Mouse (Mus musculus) lung, postnatal 14 days (tissue): ENCODE measurements around the gene Lancl1.

Experiments
- DNase-seq: peaks from one replicate; pipeline ENCODE4 v3.0.0; 2021

Lancl1 gene

DNA sequence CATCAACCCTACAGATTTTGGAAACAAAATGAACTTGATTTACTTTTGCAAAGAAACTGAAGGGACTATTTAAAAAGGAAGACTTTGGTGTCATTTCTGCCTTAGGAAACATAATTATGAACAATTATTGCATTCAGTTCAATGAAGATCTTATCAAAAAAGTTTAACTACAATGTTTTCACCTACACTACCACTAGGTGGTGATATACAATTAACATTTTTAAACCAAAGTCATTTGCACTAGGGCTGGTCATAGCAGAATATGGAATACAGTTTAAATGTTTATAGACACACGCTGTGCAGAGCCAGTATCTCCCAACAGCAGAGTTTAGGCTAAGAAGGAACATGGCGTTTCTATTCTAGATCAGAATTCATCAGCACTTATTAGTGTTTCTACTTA lies 24.5 kb downstream of the Lancl1 start:
- DNase-seq, result no peak

DNA sequence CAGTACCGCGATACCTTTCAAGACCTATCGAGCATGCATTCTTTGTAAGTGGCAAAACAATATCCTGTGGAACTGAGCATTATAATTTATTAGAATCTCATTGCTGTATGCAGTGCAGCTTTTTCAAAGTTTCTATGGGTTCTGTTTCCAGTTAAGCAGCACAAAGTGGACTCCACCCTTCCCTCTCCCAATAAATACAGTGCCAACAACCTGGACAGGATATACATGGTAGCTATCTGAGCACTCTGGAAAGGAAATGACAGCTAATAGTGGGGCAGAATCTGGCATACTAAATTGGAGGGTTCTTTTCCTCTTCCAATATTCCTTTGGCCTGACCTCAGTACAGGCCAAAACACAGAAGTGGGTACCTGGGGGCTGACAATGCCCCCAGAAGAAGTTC lies 28.2 kb downstream of the Lancl1 start:
- DNase-seq, result no peak

DNA sequence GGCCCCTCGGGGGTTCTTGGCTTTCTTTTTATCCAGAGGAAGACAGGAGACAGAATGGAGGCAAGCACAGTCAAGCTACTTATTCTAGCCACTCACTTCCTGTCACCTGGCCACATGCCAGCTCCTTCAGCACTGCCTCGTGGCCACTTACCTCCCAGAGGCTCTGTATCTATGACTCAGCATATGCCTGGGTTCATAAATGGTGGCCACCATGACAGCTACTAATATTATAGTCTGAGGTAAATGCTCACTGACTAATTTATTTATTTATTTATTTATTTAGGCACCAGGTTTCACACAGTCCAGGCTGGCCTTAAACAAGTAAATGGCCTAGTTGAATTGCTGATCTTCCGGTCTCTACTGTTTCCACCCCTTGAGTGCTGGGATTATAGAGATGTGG lies 35.0 kb downstream of the Lancl1 start:
- DNase-seq, result peak; percentile 54

DNA sequence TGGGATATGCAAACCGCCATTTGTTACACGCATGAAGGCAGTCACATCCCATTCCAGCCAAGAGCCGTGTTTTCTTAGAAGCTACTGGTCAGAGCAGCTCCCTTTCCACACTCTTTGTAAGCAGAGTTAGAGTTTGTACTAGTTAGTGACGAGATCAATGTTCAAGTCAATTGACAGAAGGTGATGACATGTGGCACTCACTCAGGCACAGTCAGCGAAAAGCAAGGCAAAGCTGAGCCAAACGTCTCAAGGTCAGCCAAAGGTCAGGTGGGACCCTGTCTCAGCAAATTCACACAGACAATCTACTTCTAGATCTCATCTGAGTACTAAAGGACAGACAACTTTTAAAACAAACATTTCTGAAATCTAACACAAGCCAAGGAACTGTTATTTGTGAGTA lies 36.4 kb downstream of the Lancl1 start:
- no peak for DNase-seq

DNA sequence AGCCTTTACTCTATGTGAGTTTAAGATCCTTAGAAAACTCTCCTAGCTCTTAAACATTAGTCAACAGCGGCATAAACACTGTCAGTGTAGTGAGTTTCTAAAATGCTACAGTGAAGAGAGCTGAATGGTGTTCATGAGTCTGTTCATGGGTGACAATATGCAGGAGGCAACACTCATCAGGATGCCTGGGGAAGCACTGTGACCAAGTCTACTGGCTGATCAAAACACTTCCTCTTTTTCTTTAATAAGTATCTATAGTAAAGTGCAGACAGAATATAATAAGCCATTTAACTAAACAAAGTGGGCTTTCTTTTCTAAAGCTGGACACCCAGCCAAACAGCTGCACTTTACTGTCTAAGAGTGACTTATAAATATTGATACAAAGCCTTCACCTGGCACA lies 37.3 kb downstream of the Lancl1 start:
- no peak for DNase-seq

DNA sequence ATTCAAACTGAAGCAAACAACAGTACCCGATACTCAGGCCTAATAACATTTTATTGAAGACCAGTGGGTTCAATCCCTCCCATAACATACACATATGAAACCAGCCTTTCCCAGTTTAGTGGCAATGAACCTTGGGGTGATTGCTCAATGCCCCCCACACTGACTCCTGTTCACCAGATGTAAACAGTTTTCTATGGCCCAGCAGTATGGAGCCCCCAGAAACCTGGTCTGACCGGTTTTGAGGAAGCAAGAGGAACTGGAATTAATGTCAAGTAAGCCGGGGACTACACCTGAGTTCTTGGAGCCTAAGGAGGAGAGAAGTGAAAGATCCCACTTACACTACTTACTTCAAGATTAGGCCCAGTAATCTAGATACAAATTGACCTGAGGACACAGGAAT lies 38.2 kb downstream of the Lancl1 start:
- no peak for DNase-seq

DNA sequence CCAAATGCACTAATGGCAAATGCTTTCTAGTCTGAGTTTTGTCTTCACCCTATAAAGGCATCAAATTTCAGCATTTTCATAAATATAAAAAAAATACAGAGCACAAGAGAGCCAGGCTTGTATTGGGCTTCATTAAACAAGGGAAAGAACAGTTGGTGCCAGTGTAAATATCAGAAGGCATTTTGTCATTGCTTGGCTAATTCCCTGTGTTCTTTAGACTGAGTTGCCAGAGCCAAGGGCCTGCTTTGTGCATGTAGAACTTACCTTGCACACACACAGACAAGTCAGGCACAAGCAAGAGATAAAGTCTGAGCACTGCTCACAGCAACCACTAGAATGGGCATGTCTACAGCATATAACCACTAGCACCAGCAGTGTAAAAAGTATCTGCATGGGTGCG lies 40.1 kb downstream of the Lancl1 start:
- no peak for DNase-seq

DNA sequence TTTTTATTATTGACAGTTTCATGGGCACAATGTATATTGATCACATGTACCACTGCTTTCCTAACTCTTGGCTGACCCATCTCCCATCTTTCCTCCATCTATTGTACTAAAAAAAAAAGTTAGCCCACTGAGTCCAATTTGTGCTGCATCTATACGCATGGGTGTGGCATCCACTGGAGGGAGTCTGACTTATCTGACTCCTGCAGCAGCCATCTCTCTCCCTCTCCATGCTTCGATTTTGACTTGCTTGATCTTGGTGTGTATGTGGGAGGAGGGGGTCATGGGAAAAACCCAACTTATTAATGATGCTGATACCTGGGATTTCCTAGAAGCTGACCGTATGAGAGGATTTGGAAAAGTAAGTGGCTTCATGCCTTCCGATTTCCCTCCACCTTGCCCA lies 40.5 kb downstream of the Lancl1 start:
- DNase-seq, result no peak

DNA sequence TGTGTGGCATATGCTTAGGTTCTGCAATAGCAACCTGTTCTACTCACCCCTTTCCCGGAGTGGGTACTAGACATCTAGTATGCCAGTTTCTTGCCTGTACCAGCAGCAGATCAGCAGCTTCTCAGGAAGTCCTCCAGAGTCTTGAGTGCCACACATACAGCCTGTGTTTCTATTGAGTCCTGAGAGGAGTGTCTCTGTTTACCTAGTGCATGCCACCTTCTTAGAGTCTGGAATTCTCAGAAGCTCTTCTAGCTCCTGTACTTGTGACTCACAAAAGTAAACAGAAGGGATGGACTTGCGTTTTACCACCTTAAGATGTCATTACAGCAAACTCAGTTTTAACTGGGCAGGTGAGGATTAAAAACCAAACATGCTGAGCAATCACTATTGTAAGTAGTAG lies 41.9 kb downstream of the Lancl1 start:
- no peak for DNase-seq

DNA sequence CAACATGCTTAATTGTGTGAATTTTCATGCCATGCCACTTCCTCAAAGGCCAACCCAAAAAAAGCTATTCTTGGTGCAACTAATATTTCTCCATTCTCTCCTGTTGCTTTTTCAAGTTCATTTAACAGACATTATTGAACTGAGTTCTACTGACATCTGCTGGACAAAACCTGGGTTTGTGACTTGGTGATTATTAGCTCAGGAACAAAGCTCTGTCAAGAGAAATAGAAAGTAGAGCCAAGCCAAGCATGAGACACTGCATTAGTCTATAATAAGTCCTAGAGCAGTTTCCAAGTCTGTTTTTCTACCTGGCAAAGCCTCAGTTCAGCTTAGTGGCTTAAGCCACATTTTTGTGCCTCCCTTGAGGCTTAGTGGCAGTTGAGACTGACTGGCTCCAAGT lies 45.9 kb downstream of the Lancl1 start:
- DNase-seq, result peak; percentile 39

DNA sequence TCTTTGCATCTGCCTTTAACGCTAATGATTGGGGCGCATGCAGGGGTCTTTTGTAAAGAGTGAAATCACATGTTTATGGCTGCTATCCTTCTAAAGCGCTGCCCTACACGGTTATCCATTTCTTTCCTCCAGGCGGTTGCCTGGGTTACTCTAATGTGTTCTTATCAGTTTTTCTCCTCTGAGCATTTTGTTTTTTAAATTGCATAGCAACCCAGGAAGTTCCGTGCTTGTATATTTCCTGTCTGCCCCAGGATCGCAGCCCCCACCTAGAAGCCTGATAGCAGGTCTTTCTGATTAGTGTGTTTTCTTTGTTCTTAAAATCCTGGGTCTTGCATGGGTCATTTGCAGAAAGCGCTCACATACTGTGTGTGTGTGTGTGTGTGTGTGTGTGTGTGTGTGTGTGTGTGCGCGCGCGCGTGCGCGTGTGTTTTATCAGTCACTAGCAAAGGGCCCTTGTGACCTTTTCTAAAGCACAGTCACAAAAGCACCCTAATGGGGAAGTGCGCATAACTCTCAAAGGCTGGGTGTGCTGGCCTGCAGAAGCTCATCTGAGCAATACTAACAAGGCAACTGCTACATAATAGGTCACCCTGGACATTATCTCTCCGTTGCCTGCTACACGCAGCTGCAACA lies 51.0 kb downstream of the Lancl1 start:
- DNase-seq, result no peak

DNA sequence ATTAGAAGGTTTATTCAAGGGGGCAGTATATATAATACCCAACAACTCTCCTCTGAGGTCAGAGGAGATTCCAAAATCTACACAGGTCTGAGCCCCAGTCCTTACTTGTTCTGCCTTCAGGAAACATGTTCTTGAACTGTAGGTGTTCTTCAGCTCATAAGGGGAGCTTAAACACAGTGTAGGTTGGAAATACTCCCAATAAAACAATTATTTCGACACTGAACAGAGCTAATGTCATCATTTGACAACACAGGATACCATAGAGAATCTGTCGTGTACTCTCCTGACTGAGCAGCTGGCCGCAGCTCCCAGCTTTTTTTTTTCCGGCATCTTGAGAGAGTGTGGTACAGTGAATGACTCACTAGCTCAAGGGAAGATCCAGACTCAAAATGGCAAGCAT lies 52.8 kb downstream of the Lancl1 start:
- DNase-seq, result no peak

DNA sequence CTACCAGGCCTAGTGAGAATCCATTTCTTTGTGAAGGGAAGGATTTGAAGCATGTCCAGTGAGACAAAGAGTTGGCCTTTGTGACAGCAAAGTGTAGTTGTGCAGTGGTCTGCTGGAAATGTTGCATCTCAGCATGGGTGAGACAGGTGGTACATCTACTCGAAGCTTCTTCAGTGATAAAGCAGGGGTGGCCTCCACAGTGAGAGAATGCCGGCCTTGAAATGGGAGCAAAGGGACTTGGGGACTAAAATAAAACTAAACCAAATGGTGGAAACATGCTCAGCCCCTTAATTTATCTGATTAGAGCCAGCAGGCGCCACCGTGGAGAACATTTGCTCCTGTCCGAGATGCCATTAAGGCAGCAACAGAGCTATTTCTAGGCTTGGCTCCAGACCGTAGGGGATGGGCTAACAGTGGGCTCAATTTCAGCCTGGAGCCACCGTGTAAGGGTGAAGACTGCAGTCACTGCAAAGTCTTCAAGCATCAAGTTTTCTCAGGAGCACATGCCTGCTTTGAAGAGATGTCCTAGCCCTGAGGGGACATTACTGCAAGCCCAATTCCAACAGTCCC lies 53.5 kb downstream of the Lancl1 start:
- no peak for DNase-seq

DNA sequence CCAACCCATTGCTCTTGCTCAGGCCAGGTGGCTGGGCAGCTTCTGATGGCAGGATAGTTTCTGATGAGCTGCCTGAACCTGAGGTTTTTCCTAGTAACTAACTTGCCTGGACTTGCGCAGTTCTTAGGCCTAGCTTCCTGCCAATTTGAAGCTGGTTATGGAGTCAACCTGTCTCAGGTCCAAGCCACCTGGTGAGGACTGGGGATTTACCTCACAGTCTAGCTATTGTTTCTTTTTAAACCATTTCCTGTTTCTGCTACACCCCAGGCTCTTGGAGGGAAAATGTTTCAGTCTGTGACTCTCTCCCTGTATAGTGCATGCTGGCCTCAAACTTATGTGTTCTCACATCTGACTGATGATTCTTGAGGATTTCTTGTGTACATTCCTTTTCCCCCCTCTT lies 58.5 kb downstream of the Lancl1 start:
- no peak for DNase-seq

DNA sequence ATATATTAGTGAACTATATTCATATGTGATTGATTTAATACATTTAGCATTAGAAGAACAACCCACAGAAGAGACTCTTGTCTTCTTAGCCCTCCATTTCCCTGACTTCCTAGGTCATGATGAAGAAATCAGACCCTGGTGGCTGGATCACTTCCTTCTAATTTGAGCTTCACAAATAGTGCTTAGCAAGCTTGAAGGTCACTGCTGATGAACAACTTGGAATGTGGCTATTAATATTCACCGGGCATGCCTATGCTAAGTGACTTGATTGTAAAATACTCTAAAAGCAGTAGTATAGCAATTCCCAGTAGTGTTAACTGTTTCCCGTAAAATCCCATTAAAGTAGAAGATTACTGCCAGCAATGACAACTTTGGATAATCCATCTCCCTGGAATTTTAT lies 63.2 kb downstream of the Lancl1 start:
- DNase-seq, result no peak

DNA sequence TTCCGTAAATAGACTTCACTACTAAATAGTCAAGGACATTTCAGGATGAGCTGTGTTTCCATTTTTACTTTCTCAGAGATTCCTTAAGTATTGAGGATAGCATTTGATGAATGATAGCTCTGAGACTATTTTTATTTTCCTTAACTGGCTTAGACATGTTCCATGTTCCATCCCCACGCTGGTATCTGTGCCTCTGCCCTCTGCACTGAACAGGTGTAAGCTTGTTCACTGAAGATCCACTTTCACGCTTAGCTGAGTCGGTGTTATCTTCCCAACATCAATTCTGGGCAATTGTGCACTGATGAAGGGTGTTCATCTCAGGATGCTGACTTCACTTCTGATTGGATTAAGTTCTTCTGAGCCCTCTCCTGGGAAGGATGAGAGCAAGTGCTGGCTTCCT lies 73.8 kb downstream of the Lancl1 start:
- DNase-seq, result no peak

DNA sequence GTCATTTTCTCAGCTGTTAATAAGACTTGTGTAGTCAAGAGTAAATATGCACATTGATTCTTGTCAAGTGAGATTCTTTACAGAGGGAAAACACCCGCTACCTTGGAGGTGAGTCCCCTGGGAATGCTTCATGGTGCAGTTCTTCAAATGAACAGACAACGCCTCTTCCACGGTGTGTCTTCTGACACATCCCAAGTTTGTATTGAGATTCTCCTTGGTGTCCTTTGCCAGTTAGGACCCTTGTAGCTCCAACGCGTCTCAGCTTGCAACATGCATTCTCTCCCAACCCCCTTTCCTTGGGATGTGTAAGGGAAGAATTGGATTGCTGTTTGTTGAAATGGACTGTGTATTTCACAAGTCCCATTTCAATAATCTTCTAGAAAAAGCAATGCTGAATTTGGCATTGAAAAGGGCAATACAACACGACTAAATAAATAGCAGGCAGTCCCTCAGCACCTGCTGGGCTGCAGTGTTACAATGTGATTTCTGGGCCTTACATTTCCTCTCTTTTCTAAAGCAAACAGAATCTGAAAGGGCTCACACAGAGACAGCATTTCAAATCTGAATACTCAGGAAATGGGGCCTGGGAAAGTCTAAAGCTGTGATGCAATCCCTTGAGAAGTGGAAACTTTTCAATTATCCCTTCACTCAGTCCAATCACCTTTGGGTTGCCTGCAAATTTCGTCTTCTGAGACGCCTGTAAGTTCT lies 78.0 kb downstream of the Lancl1 start:
- DNase-seq, result no peak

DNA sequence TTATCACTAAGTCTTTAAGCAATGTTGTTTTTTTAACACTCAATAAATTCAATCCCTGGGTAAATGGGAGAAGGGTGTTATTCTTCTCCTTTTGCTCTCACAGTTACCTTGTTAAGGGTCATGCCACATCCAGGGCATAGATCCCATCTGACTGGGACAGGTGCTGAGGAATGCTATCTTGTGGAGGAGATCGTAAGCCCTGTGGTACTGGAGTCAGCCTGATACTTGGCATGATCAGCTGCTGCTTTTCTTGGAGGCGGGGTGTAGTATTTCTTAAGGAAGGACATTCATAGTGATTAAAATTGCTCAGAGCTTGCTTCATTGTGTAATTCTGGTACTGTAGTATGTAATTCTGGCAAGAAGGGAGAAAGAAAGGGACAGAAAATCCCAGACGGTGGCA lies 81.3 kb downstream of the Lancl1 start:
- DNase-seq, result no peak

DNA sequence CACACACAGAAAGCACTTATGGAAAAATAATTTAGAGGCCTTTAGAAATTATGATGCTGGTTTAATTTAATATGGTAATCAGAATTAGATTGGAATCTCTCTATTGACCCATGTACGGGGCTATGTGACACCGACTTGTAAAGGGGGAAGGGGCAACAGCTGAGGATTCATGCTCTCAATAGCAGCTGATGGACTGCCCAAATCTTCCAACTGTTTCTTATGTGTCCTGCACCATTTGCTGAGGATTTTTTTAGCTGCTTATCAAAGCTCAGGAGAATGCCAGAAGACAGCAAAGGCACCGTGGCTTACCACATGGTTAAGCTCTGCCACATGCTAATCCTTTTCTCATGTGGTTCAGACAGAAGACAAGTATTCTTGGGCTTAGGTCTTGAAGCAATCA lies 87.6 kb downstream of the Lancl1 start:
- no peak for DNase-seq
